16 mouse cellular contexts compared by ENCODE assay signal in the genomic region with DNA sequence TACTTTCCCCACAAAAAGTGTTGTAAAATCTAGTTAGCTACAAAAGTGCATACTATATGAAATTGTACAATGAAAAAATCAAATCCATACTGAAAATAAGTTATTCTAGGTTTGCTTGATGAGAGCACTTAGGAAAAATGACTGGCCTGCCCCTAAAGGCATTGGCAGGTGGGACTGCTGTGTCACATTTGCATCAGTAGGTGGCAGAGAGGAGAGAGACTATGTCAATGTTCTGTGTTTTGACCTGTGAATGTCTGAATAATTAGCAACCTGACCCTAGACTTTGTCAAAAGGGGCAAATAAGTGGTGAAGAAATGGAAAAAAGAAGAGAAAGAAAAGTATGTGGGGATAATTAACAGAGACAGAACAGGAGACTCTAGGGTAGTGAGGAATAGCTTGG.
"Had no signal": no experiment of that assay in that cellular context is flagged by ENCODE, and none has a peak within 500 bp of the region (broad histone marks: within the 10 kb centered on the region; RNA-seq: fewer than 3 reads in every experiment).

No protein-coding gene starts in this region.

- H3K4me1 ChIP-seq: kidney, embryonic 15.5 days; limb, embryonic 10.5 days; limb, embryonic 13.5 days; liver, embryonic 13.5 days; megakaryocyte, embryonic 14.5 days; midbrain, embryonic 10.5 days; midbrain, embryonic 13.5 days; neural tube, embryonic 13.5 days had no signal

- H3K36me3 ChIP-seq: kidney, embryonic 15.5 days; limb, embryonic 10.5 days; limb, embryonic 13.5 days; liver, embryonic 13.5 days; midbrain, embryonic 10.5 days; midbrain, embryonic 13.5 days; neural tube, embryonic 13.5 days had no signal

- H3K27ac ChIP-seq: kidney, embryonic 15.5 days; limb, embryonic 10.5 days; limb, embryonic 13.5 days; liver, embryonic 13.5 days; midbrain, embryonic 10.5 days; midbrain, embryonic 13.5 days; neural tube, embryonic 13.5 days had no signal

- H3K4me3 ChIP-seq: kidney, embryonic 15.5 days; limb, embryonic 10.5 days; limb, embryonic 13.5 days; liver, embryonic 13.5 days; megakaryocyte, embryonic 14.5 days; midbrain, embryonic 10.5 days; midbrain, embryonic 13.5 days; myocyte; neural tube, embryonic 13.5 days had no signal

- H3K27me3 ChIP-seq: kidney, embryonic 15.5 days; limb, embryonic 13.5 days; liver, embryonic 13.5 days; megakaryocyte, embryonic 14.5 days; midbrain, embryonic 13.5 days; neural tube, embryonic 13.5 days had no signal

- DNase-seq: kidney, adult 2 months; kidney, postnatal 10 days; kidney, postnatal 36 days; liver; liver, embryonic 13.5 days; lung, embryonic 14.5 days; thymus, adult 18-20 months; thymus, postnatal 36 days had no signal
